Mouse (Mus musculus) embryo, embryonic 9.5 days (tissue): ENCODE results near the gene Tox3.

Source experiments
- DNase-seq: peaks from one replicate; pipeline ENCODE4 v3.0.0-alpha.2; 2017; ENCODE audit errors: extremely low spot score

Gene Tox3

DNA sequence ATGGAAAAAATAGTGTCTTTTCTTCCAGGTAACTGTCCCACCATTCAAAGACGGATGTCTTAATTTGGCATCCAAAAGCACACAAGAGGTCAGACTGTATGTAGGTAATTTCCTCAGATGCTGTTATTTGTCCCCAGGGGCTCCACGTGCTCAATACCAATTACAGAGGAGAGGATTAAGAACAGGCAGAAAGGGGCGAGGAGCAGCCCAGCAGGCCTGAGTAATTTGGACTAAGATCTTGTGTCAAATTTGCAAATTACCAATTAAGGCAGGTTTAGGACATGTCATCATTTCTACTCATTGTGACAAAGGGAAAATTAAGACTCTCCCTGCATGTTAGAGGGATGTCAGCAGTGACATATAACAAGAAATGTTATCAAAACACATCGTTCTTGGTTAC is 106.7 kb downstream of the Tox3 start:
- no peak for DNase-seq

DNA sequence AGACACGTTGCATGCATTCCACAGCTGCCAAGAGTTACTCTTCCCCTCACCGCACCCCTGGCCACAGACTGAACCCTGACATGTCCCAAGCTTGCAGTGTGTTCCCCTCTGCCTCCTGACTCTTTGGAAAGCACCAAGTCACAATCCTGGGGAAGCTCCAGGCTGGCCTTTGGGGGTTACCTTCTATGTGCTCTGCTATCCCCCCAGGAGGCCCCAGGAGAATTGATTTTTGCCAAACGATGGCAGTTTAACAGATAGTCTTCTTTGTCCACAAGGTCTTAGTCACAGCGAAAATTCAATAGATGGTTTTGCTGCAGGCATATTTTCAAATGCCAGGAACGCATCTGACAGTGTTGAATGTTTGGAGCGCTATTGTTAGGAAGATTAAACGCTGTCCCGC is 115.6 kb downstream of the Tox3 start:
- no peak for DNase-seq

DNA sequence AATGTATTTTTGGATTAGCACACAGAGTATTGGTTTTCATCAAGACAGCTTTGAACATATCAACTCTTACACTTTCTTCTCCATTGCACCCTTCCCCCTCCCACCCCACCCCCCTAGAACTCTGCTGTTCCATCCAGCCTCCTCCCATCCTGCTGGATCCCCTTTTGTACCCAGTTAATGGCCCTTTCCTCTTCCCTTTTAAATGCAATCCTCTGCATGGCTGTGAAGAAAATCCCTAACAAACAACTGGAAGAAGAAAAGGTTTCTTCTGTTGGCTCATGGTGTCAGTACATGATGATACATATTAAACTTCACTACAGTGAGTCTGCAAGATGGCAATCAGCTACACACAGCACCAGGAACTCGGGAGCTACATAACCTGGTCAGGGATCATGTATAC is 124.0 kb downstream of the Tox3 start:
- DNase-seq, result no peak

DNA sequence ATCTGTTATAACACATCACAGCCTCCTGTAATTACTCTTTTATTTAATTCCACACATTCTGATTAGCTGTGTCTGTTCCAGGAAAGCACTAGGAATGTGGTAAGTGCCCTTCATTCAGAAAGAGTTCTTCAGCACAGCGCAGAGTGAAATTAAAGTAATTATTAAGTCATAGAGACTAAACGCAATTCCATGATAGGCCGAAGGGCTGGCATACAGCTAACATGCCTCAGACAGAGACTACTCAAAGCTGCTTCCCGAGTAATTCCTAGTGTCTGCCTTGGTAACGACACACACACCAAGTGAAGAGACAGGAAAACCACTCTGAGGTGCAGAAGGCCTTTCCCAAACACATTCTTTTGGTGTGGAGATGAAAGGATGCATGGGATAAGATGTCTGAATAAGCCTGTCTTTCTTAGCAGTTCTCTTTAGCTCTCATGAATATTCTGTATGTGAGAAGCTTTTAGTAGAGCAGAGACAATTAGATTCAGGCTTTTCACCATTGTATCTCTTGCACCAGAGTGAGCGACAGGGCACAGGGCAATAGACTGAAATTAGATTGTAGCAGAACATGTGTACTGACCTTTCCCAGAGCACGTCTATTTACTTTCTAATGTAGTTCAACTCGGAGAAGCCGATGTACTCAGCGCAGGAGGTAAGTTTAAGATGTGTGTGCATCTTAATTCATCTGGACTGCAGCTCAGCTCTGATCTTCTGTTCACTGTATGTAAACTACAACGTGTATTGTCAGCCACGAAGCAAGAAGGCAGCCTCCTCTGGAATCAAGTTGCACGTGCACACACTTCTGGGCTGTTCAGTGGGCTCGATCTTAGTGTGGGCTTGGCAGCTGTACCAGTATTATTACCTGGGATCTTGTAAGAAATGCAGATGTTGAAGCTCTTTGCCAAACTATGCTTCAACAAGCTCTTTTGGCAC is 138.8 kb downstream of the Tox3 start:
- DNase-seq, result no peak
